In genomic region chr19:41176881-41177280, GRCm38 (mm10) we compare ENCODE assay signal across 28 mouse cellular contexts. TPM values are rescaled to one million over a fixed set of nuclear protein-coding genes. Genes with fewer than 3 reads are reported as not detected.
DNase-seq lines count a peak whose midpoint lies in the region; ATAC-seq and TF ChIP-seq lines count a peak whose summit lies in the region.
"Had no signal": no experiment of that assay in that cellular context is flagged by ENCODE, and none has a peak within 500 bp of the region (broad histone marks: within the 10 kb centered on the region; RNA-seq: fewer than 3 reads in every experiment).

No protein-coding gene starts in this region.

- H3K27ac ChIP-seq in hindbrain, postnatal 0 days, result no peak overlapping the region
- no peak overlapping the region for H3K27ac ChIP-seq in hindbrain, embryonic 12.5 days
- no peak overlapping the region for H3K27ac ChIP-seq in intestine, postnatal 0 days (ENCODE audit: low read depth, low read length)
- H3K27ac ChIP-seq: embryonic facial prominence, embryonic 12.5 days; embryonic facial prominence, embryonic 15.5 days; heart, adult 2 months; hindbrain, embryonic 13.5 days had no signal

- H3K36me3 ChIP-seq in hindbrain, postnatal 0 days (ENCODE audit: insufficient read depth, low read length), result no peaks in the 10 kb centered on the region
- no peaks in the 10 kb centered on the region for H3K36me3 ChIP-seq in hindbrain, embryonic 12.5 days
- H3K36me3 ChIP-seq in intestine, postnatal 0 days (ENCODE audit: control insufficient read depth, insufficient read depth), result no peaks in the 10 kb centered on the region
- H3K36me3 ChIP-seq: embryonic facial prominence, embryonic 12.5 days; embryonic facial prominence, embryonic 15.5 days; hindbrain, embryonic 13.5 days had no signal

- no peaks in the 10 kb centered on the region for H3K4me1 ChIP-seq in hindbrain, postnatal 0 days (ENCODE audit: insufficient read depth, low read length)
- no peaks in the 10 kb centered on the region for H3K4me1 ChIP-seq in hindbrain, embryonic 12.5 days
- H3K4me1 ChIP-seq in intestine, postnatal 0 days (replicated peaks; ENCODE audit: control insufficient read depth, insufficient read depth, low read length), result no peaks in the 10 kb centered on the region
- H3K4me1 ChIP-seq: embryonic facial prominence, embryonic 12.5 days; embryonic facial prominence, embryonic 15.5 days; hindbrain, embryonic 13.5 days had no signal

- 63% methylated on average over 2 of the region's 2 CpGs for WGBS in hindbrain, postnatal 0 days
- 75% methylated on average over 2 of the region's 2 CpGs for WGBS in hindbrain, embryonic 12.5 days
- 64% methylated on average over 2 of the region's 2 CpGs for WGBS in intestine, postnatal 0 days

- ATAC-seq in hindbrain, postnatal 0 days, result no peak
- no peak for ATAC-seq in hindbrain, embryonic 12.5 days (ENCODE audit: low FRiP score)
- no peak for ATAC-seq in intestine, postnatal 0 days
- ATAC-seq: forebrain, embryonic 14.5 days; hindbrain, embryonic 16.5 days; inflammation-experienced regulatory T-cells, adult 6 months; intestine, embryonic 16.5 days had no signal

- intact Hi-C loops in gastrocnemius, postnatal 36 days (cut with DNase I), result no loop called here

- no peak overlapping the region for H3K4me3 ChIP-seq in hindbrain, postnatal 0 days (ENCODE audit: low read length)
- no peak overlapping the region for H3K4me3 ChIP-seq in hindbrain, embryonic 12.5 days
- no peak overlapping the region for H3K4me3 ChIP-seq in intestine, postnatal 0 days (ENCODE audit: low read depth, low read length)
- H3K4me3 ChIP-seq: embryonic facial prominence, embryonic 12.5 days; embryonic facial prominence, embryonic 15.5 days; heart, adult 2 months; hindbrain, embryonic 13.5 days had no signal

- H3K27me3 ChIP-seq in hindbrain, postnatal 0 days (ENCODE audit: insufficient read depth, low read length), result no peaks in the 10 kb centered on the region
- H3K27me3 ChIP-seq in hindbrain, embryonic 12.5 days, result 0 out of 2 replicates have a peak, but pooled peaks cover 2% of the 10 kb centered on the region
- H3K27me3 ChIP-seq in intestine, postnatal 0 days (replicated peaks; ENCODE audit: control insufficient read depth, insufficient read depth, low read length), result no peaks in the 10 kb centered on the region
- H3K27me3 ChIP-seq: embryonic facial prominence, embryonic 12.5 days had no signal

- no peak for TF ChIP-seq CTCF in hindbrain, postnatal 0 days (IDR thresholded peaks at IDR 0.05; ENCODE audit: low read depth)
- no peak for TF ChIP-seq CTCF in brain, embryonic 14.5 days (IDR thresholded peaks at IDR 0.05; ENCODE audit: borderline replicate concordance, extremely low read depth, insufficient read depth, insufficient read length)
- no peak for TF ChIP-seq CTCF in intestine, postnatal 0 days (IDR thresholded peaks at IDR 0.05; ENCODE audit: low read depth)

- no peak for TF ChIP-seq POLR2A in brain, embryonic 14.5 days (IDR thresholded peaks at IDR 0.05; ENCODE audit: borderline replicate concordance, extremely low read depth, insufficient read depth, insufficient read length, poor library complexity, severe bottlenecking)

- DNase-seq in cerebellum, adult 11-12 months, result peak; percentile 3
- DNase-seq in cerebellum, postnatal 4 days (ENCODE audit: low spot score in 2 of 2), result no peak
- peak; percentile 21 for DNase-seq in hindbrain, postnatal 0 days (ENCODE audit: low spot score)
- DNase-seq in A20 (ENCODE audit: low read depth, low spot score), result peak; percentile 88
- DNase-seq in brain, embryonic 14.5 days (ENCODE audit: low read depth), result peak; percentile 5
- DNase-seq in gastrocnemius, postnatal 36 days, result no peak
- DNase-seq: adrenal gland, adult 2 months; adrenal gland, postnatal 14 days; B cell, adult 2 months; cerebellum, adult 8-10 months; cerebellum, postnatal 36 days; forebrain, postnatal 0 days; gastrocnemius, postnatal 25 days; heart, adult 2 months; kidney, adult 2 months had no signal

- no peak overlapping the region for H3K4me2 ChIP-seq in hindbrain, postnatal 0 days (ENCODE audit: low read depth, low read length)
- H3K4me2 ChIP-seq in hindbrain, embryonic 12.5 days (replicated peaks), result no peak overlapping the region
- no peak overlapping the region for H3K4me2 ChIP-seq in intestine, postnatal 0 days (replicated peaks; ENCODE audit: low read depth)
- H3K4me2 ChIP-seq: embryonic facial prominence, embryonic 12.5 days; embryonic facial prominence, embryonic 15.5 days; heart, embryonic 11.5 days; hindbrain, embryonic 13.5 days had no signal

- no peak overlapping the region for H3K9ac ChIP-seq in hindbrain, postnatal 0 days (replicated peaks; ENCODE audit: low read length)
- no peak overlapping the region for H3K9ac ChIP-seq in hindbrain, embryonic 12.5 days
- no peak overlapping the region for H3K9ac ChIP-seq in intestine, postnatal 0 days (ENCODE audit: low read depth, low read length)
- H3K9ac ChIP-seq: embryonic facial prominence, embryonic 12.5 days; embryonic facial prominence, embryonic 15.5 days; forebrain, postnatal 0 days; hindbrain, embryonic 13.5 days had no signal

- H3K9me3 ChIP-seq in hindbrain, postnatal 0 days (ENCODE audit: low read length), result no peaks in the 10 kb centered on the region
- no peaks in the 10 kb centered on the region for H3K9me3 ChIP-seq in hindbrain, embryonic 12.5 days (replicated peaks)
- no peaks in the 10 kb centered on the region for H3K9me3 ChIP-seq in intestine, postnatal 0 days (ENCODE audit: control insufficient read depth)
- H3K9me3 ChIP-seq: embryonic facial prominence, embryonic 12.5 days; embryonic facial prominence, embryonic 15.5 days; hindbrain, embryonic 13.5 days had no signal

RNA-seq across cellular contexts. Expression of gene Tll2, which starts 29.8 kb away (rescaled TPM):
- 1.2 and 2.8 TPM in 2 replicates for total RNA-seq in hindbrain, postnatal 0 days (2014; rRNA removed)
- 0.60 and 0.72 TPM in 2 replicates for polyA plus RNA-seq in hindbrain, postnatal 0 days (2015; fragmentation: Nextera tagmentation; extraction: Ambion mirVana)
- polyA plus RNA-seq in hindbrain, embryonic 12.5 days (2016; fragmentation: Nextera tagmentation; extraction: Ambion mirVana), result 0.66 and 0.93 TPM in 2 replicates
- polyA plus RNA-seq in brain, embryonic 14.5 days (2012; rRNA removed), result 1.7 and 1.8 TPM in 2 replicates
- under 1 TPM; 0.07 to 0.08 TPM for total RNA-seq in gastrocnemius, postnatal 36 days (2021)
- 0.10 TPM in 2 replicates for polyA plus RNA-seq in intestine, postnatal 0 days (2015; fragmentation: Nextera tagmentation; extraction: Ambion mirVana)
- total RNA-seq: adrenal gland, adult 2 months; adrenal gland, postnatal 14 days; granulocyte monocyte progenitor cell, adult 5-6 weeks; hematopoietic stem cell, adult 5-6 weeks; MEL had no signal
- polyA plus RNA-seq: heart, embryonic 11.5 days; inflammation-experienced regulatory T-cells, adult 6 months had no signal

Comparison
In these comparisons a context has a peak if more than half of its experiments do, and no peak if none do; other contexts are left out.
1. DNase-seq: peak in cerebellum, adult 11-12 months (single experiment), hindbrain, postnatal 0 days (single experiment), A20 (single experiment) and brain, embryonic 14.5 days (single experiment); none in cerebellum, postnatal 4 days (0 of 2) and gastrocnemius, postnatal 36 days (0 of 2).